Mouse (Mus musculus): Measurements from ENCODE around the gene Nudt16l1.
A peak's percentile ranks its signal among the peaks of the same experiment; 100 is the strongest.

DNA sequence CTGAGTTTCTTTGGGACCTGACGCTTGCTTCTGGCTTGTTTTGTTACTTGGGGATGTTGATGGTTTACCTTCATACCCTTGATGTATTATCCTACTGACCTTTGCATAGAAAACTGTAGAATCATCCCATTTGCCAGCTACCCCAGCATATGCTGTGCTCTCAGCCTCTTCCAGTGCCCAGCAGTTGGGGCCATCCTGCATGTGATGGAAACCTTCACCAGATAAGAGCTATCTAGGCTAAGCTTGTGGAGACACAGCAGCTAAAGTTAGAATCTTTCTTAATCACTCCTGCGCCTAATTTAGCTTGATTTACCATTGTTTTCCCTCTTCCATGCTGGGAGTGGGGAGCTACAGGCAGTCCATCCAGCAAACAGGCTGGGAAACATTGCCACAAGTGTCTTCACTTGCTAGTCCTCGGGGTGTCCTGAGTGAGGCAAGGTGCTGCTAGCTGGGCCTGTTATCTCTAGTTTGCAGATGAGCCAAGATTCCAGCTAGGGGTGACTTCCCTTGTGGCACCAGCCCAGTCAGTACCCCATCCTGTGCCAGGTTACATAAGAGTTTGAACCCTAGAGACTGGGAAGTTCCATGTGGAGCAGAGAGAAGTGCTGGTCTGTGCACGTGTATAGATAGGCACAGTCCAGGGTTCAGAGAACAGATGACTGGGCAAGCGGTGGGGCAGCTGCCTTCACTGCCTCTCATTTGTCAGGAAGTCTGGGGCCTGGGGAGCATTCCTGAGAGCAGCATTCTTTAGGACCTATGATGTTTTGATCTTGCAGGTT lies 42.1 kb upstream of the Nudt16l1 start:
- TF ChIP-seq CTCF (IDR thresholded peaks at IDR 0.05; ENCODE audit: low read depth) (no peak), EP300 (IDR thresholded peaks at IDR 0.05; ENCODE audit: low read depth) (peak; percentile 49; the same call in 1 of the 2 replicates)
